Mouse (Mus musculus): Measurements from ENCODE around the gene S100a11. TPM values are rescaled to one million over a fixed set of nuclear protein-coding genes. Genes with fewer than 3 reads are reported as not detected.

S100a11 gene
- polyA plus RNA-seq, 1 experiment = 25.5 TPM

DNA sequence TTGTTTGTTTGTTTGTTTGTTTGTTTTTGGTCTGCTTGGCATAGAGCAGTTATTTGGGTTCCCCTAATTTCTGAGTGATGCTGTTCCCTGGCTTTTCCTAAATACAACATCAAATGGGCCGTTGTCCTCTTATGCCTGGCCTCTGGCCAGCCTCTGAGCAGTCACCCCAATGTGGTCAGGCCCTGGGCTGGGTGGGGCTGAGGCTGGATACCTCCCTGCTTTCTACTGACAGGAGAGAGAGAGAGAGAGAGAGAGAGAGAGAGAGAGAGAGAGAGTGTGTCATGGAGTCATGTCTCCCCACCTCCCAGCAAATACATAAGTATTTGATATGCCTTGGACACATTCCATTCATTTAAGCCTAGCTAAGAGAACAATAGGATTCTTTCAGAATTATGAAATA, 36.3 kb downstream of the S100a11 start:
- Histone ChIP-seq H3K4me3 (replicated peaks; ENCODE audit: insufficient read depth, low read depth, low read length) (no peak overlapping the region), H3K27ac (ENCODE audit: insufficient read depth, low read length) (no peak overlapping the region)
- no peak for DNase-seq

DNA sequence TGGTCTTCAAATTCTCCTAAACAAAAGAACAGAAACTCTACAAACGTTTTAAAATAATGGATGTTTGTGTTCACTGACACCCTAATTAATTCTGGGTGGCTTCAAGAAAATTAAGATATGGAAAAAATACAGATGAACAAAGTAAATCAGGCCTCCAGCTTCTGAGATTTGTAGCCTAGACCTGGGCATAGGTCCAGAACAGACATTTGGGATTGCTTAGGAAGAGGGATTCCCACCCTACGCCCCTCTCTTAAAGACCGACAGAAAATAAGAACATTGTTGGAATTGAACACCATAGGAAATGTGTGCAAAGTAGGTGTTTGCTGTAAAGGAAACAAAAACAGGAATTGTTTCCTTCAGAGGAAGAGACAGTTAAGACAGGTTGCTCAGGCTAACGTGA, 37.2 kb downstream of the S100a11 start:
- DNase-seq = no peak
- H3K4me3 ChIP-seq (replicated peaks; ENCODE audit: insufficient read depth, low read depth, low read length) = no peak overlapping the region
- H3K4me1 ChIP-seq (ENCODE audit: control insufficient read depth, insufficient read depth, low read length) = no peaks in the 10 kb centered on the region
- no peak overlapping the region for H3K27ac ChIP-seq (ENCODE audit: insufficient read depth, low read length)
- H3K27me3 ChIP-seq (ENCODE audit: control insufficient read depth, insufficient read depth, low read length) = no peaks in the 10 kb centered on the region
- no peak for TF ChIP-seq CTCF (IDR thresholded peaks at IDR 0.05; ENCODE audit: borderline replicate concordance, insufficient read depth, low read depth, low read length)
- no peak for TF ChIP-seq POLR2A (IDR thresholded peaks at IDR 0.05; ENCODE audit: borderline replicate concordance, insufficient read depth, low read length)
- 62% methylated on average over 4 of the region's 4 CpGs for WGBS

More for the DNA sequence above, 36.3 kb downstream of the S100a11 start:
- H3K27me3 ChIP-seq (ENCODE audit: control insufficient read depth, insufficient read depth, low read length) = no peaks in the 10 kb centered on the region
- H3K4me1 ChIP-seq (ENCODE audit: control insufficient read depth, insufficient read depth, low read length) = no peaks in the 10 kb centered on the region
- no peak for TF ChIP-seq CTCF (IDR thresholded peaks at IDR 0.05; ENCODE audit: borderline replicate concordance, insufficient read depth, low read depth, low read length)
- no peak for TF ChIP-seq POLR2A (IDR thresholded peaks at IDR 0.05; ENCODE audit: borderline replicate concordance, insufficient read depth, low read length)
- WGBS = 36% methylated on average over 1 of the region's 1 CpGs

DNA sequence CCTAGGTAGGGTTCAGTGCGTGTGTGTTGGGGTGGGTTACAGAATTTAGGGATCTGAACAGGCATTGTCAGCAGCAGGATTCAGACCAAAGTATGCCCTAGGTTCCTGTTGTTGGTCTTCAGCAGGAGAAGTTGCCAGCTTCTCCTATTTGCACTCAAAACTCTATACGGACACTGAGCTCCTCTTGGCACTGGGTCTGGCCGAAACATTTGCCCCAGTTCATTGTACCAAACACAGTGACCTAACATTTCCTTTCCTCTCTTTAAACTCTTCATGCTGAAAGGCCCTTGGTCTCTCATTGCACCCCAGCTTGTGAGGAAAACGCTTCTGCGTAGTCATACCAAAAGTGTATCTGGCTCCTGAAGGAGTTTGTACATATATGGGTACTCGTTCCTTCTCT, 39.7 kb downstream of the S100a11 start:
- no peak for TF ChIP-seq POLR2A (IDR thresholded peaks at IDR 0.05; ENCODE audit: borderline replicate concordance, insufficient read depth, low read length)
- no peak for TF ChIP-seq CTCF (IDR thresholded peaks at IDR 0.05; ENCODE audit: borderline replicate concordance, insufficient read depth, low read depth, low read length)
- H3K4me1 ChIP-seq (ENCODE audit: control insufficient read depth, insufficient read depth, low read length) = no peaks in the 10 kb centered on the region
- H3K4me3 ChIP-seq (replicated peaks; ENCODE audit: insufficient read depth, low read depth, low read length) = no peak overlapping the region
- DNase-seq = no peak
- 91% methylated on average over 6 of the region's 6 CpGs for WGBS
- no peak overlapping the region for H3K27ac ChIP-seq (ENCODE audit: insufficient read depth, low read length)
- H3K27me3 ChIP-seq (ENCODE audit: control insufficient read depth, insufficient read depth, low read length) = no peaks in the 10 kb centered on the region

DNA sequence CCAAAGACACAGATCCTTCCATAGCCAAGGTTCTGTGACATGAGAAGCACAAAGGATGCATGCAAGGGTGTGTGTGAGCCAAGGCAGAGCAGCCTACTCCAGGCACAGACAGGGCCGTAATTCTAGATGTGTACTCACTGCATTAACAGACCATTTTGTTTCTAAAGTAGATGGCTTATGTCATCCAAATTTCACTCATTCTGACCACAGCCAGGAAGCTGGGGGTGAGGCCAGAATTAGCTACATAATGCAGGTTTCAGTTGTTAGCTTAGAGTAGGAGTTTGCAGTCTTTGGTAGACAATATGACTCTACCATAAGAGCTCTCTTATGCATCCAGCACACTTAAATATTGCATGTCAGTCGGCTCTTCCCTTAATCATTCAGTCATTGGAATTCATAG, 42.1 kb downstream of the S100a11 start:
- WGBS = 94% methylated on average over 2 of the region's 2 CpGs
- H3K27ac ChIP-seq (ENCODE audit: insufficient read depth, low read length) = no peak overlapping the region
- no peak for DNase-seq
- H3K4me1 ChIP-seq (ENCODE audit: control insufficient read depth, insufficient read depth, low read length) = no peaks in the 10 kb centered on the region
- TF ChIP-seq CTCF (IDR thresholded peaks at IDR 0.05; ENCODE audit: borderline replicate concordance, insufficient read depth, low read depth, low read length) (no peak), POLR2A (IDR thresholded peaks at IDR 0.05; ENCODE audit: borderline replicate concordance, insufficient read depth, low read length) (no peak)
- H3K4me3 ChIP-seq (replicated peaks; ENCODE audit: insufficient read depth, low read depth, low read length) = no peak overlapping the region
- H3K27me3 ChIP-seq (ENCODE audit: control insufficient read depth, insufficient read depth, low read length) = no peaks in the 10 kb centered on the region

GRCm38 (mm10) chr3:93563216-93563615, 42.9 kb downstream of the S100a11 start:
- H3K27me3 ChIP-seq (ENCODE audit: control insufficient read depth, insufficient read depth, low read length) = no peaks in the 10 kb centered on the region
- WGBS = 92% methylated on average over 4 of the region's 4 CpGs
- no peak overlapping the region for H3K4me3 ChIP-seq (replicated peaks; ENCODE audit: insufficient read depth, low read depth, low read length)
- no peaks in the 10 kb centered on the region for H3K4me1 ChIP-seq (ENCODE audit: control insufficient read depth, insufficient read depth, low read length)
- DNase-seq = no peak
- TF ChIP-seq CTCF (IDR thresholded peaks at IDR 0.05; ENCODE audit: borderline replicate concordance, insufficient read depth, low read depth, low read length) = no peak
- TF ChIP-seq POLR2A (IDR thresholded peaks at IDR 0.05; ENCODE audit: borderline replicate concordance, insufficient read depth, low read length) = no peak
- H3K27ac ChIP-seq (ENCODE audit: insufficient read depth, low read length) = no peak overlapping the region

GRCm38 (mm10) chr3:93566892-93567291, 46.6 kb downstream of the S100a11 start:
- WGBS = 96% methylated on average over 3 of the region's 3 CpGs
- TF ChIP-seq POLR2A (IDR thresholded peaks at IDR 0.05; ENCODE audit: borderline replicate concordance, insufficient read depth, low read length) (no peak), CTCF (IDR thresholded peaks at IDR 0.05; ENCODE audit: borderline replicate concordance, insufficient read depth, low read depth, low read length) (no peak)

GRCm38 (mm10) chr3:93567721-93568120, 47.4 kb downstream of the S100a11 start:
- no peak for DNase-seq
- Histone ChIP-seq H3K27ac (ENCODE audit: insufficient read depth, low read length) (no peak overlapping the region), H3K4me3 (replicated peaks; ENCODE audit: insufficient read depth, low read depth, low read length) (no peak overlapping the region), H3K4me1 (ENCODE audit: control insufficient read depth, insufficient read depth, low read length) (no peaks in the 10 kb centered on the region), H3K27me3 (ENCODE audit: control insufficient read depth, insufficient read depth, low read length) (no peaks in the 10 kb centered on the region)
- 90% methylated on average over 6 of the region's 6 CpGs for WGBS
- TF ChIP-seq POLR2A (IDR thresholded peaks at IDR 0.05; ENCODE audit: borderline replicate concordance, insufficient read depth, low read length) (no peak), CTCF (IDR thresholded peaks at IDR 0.05; ENCODE audit: borderline replicate concordance, insufficient read depth, low read depth, low read length) (no peak)

More at GRCm38 (mm10) chr3:93566892-93567291, 46.6 kb downstream of the S100a11 start:
- Histone ChIP-seq H3K4me3 (replicated peaks; ENCODE audit: insufficient read depth, low read depth, low read length) (no peak overlapping the region), H3K27me3 (ENCODE audit: control insufficient read depth, insufficient read depth, low read length) (no peaks in the 10 kb centered on the region), H3K27ac (ENCODE audit: insufficient read depth, low read length) (no peak overlapping the region), H3K4me1 (ENCODE audit: control insufficient read depth, insufficient read depth, low read length) (no peaks in the 10 kb centered on the region)
- DNase-seq = no peak

DNA sequence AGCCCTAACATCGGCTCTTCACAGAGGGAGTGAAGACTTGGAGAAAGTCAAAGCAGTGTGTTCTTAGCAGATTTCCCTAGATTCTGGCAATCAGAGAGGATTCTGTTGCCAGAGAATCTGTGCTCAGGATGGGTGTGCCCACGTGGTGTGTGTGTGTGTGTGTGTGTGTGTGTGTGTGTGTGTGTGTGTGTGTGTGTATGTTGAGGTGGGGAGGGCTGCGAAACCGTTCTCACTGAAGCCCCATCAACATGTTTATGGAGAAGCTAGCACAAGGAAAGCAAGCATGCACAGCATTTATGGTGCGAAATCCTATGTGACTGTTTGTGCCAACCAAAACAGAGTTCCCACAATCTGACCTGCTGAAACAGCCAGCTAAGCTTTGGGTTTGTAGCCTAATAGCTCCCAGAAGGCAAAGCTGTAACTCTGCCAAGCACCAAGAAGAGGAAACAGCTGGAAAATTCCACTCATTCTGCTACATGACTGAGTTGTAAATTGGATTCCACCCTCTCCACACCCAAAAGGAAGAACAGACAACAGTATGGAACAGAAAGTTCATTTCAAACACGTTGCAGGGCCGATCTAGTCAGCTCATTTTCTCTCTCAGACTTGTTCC, 48.2 kb downstream of the S100a11 start:
- no peaks in the 10 kb centered on the region for H3K4me1 ChIP-seq (ENCODE audit: control insufficient read depth, insufficient read depth, low read length)
- TF ChIP-seq CTCF (IDR thresholded peaks at IDR 0.05; ENCODE audit: borderline replicate concordance, insufficient read depth, low read depth, low read length) (no peak), POLR2A (IDR thresholded peaks at IDR 0.05; ENCODE audit: borderline replicate concordance, insufficient read depth, low read length) (no peak)
- no peak overlapping the region for H3K27ac ChIP-seq (ENCODE audit: insufficient read depth, low read length)
- peak in 1 of 2 experiments; percentile 3 for DNase-seq
- H3K27me3 ChIP-seq (ENCODE audit: control insufficient read depth, insufficient read depth, low read length) = no peaks in the 10 kb centered on the region
- WGBS = 19% methylated on average over 7 of the region's 7 CpGs
- H3K4me3 ChIP-seq (replicated peaks; ENCODE audit: insufficient read depth, low read depth, low read length) = no peak overlapping the region
